Mouse (Mus musculus) liver, adult (tissue): Measurements from ENCODE around the gene Cdc42.

Source experiments
- GATA4 ChIP-seq: IDR thresholded peaks from 2 replicates; pipeline ENCODE4 v1.6.1; 2014; ENCODE audit warnings: mild to moderate bottlenecking, low read length; ENCODE audit not compliant: insufficient replicate concordance

Cdc42 gene

DNA sequence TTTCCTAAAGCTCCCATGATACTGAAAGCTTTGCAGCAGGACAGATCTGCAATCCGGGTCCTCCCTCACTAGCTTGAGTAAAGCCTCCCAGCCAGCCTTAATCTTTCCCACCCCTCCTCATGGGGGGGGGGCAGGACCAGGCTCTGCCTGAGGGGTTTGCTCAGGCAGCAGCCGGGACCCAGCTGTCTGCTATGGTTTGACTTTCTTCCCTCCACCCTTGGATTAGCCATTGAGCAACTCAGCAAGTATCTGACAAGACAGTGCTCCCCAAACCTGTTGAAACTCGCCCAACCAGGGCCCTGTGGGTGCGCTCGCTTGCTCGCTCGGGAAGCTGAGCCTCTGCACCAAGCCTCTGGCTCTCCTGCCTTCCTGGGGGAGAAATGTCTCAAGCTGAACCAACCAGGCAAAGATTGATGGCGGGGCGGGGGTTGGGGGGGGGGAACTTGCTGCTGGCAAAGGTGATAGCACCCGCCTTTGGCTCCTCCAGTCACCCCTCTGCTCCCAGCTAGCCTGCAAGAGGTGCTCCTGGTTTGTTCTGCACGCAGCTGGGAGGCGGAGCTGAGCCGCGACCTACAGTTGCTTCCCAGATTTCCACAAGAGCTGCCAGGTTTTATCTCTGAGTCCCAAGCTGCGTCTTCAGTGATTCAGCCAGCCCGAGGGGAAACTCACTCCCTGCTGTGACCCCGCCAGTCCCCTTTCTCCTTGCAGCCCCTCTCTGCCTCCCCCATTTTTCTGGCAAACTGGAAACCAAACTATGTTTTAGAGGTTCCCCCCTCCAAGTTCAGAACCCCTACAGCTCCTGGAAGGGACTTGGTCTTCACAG, 74.7 kb downstream of the Cdc42 start:
- no peak for TF ChIP-seq GATA4

GRCm38 (mm10) chr4:137282122-137282521, 75.4 kb downstream of the Cdc42 start:
- TF ChIP-seq GATA4: no peak

- no peak for TF ChIP-seq GATA4
These were observed 76.2 kb downstream of the Cdc42 start for GRCm38 (mm10) chr4:137281273-137281672.

DNA sequence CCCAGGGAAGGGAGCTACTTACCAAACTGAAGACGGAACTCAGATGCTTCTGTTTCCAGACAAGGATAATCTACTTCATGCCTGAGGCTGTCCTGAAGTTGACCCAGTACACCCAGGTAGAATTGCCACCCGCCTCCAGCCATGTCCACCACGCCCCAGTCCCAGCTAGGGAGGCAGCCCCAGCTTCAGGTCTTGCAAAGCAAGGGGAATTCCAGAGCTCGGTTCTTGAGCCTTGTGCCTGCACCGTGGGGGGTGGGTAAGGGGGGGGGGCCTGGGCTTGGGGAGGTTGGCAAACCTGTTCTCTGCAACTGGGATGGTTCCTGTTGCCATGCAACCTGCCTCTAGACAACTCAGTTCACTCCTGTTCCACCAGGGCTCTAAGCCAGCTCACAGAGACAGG, 78.2 kb downstream of the Cdc42 start:
- TF ChIP-seq GATA4: no peak

- no peak for TF ChIP-seq GATA4
These were observed 79.1 kb downstream of the Cdc42 start for GRCm38 (mm10) chr4:137278144-137279040.

DNA sequence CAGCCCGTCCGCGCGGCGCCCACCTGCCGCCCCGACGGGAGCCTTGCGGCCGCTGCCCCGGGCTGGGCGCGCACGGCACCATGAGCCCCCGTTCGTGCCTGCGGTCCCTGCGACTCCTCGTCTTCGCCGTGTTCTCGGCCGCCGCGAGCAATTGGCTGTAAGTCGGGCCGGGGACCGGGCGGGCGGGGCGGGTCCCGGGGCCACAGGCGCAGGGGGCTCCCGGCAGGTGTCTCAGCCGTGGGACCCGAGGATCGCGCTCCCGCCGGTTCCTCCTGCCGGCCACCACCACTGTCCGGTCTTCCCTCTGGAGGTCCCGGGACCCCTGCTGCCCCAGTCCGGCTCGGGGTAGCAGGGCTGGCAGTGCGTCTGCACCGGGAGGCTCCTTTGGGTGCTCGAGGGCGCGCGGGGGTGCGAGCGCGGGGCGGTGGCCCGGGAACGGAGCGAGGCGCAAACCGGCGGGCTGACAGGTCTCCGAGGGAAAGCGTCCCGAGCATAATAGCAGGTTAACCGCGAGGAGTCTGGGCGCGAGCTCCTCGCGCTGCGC, 79.8 kb downstream of the Cdc42 start:
- no peak for TF ChIP-seq GATA4

- TF ChIP-seq GATA4: no peak
These were observed 80.4 kb downstream of the Cdc42 start, which contains the start of gene Wnt4 for GRCm38 (mm10) chr4:137277166-137277513. Gene Wnt4, plus strand, starts transcription at chr4:137277489.

- no peak for TF ChIP-seq GATA4
These were observed 80.9 kb downstream of the Cdc42 start for GRCm38 (mm10) chr4:137276443-137277165.

DNA sequence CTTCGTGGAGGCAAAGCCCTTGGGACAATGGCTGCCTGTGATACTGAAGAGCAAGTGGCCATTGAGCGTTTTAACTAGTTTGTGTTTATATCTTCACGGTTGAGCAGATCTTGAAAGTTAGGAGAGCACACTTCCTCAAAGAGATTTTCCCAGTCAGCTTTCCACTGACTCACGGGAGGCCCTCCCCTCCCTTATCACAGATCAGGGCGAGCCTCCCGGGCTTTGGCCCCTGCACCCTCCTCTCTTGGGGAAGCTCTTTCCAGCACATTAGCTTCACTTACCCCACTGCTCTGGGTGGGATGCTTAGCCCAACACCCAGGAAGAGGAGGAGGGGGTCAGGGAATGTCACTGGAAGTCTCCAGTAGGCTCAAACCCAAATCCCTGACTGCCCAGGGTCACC, 83.2 kb downstream of the Cdc42 start:
- no peak for TF ChIP-seq GATA4

- no peak for TF ChIP-seq GATA4
These were observed 85.7 kb downstream of the Cdc42 start for GRCm38 (mm10) chr4:137271856-137272255.
